Mouse (Mus musculus) ES-CJ7 (cell line): ENCODE results near the gene Clec10a.

Experiments
- DNase-seq: peaks from one replicate; pipeline ENCODE4 v3.0.0; 2011; ENCODE audit warnings: low read depth, low spot score

Gene Clec10a

DNA sequence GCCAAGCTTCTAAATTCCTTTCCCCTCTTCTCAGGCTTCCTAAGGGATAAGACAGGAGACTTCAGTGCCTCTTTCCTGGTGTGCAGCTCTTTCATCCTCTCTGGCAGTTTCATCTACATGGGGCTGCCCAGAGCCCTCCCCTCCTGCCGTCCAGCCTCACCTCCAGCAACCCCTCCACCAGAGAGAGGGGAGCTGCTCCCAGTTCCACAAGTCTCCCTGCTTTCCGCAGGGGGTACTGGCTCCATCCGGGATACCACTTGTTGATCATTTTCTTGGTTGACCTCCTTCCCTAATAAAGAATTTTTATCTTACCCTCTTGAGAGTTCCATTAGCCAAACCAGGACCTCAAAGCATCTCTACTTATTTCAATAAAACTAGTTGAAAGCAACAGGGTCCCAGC is 60.1 kb downstream of the Clec10a start:
- DNase-seq: no peak

DNA sequence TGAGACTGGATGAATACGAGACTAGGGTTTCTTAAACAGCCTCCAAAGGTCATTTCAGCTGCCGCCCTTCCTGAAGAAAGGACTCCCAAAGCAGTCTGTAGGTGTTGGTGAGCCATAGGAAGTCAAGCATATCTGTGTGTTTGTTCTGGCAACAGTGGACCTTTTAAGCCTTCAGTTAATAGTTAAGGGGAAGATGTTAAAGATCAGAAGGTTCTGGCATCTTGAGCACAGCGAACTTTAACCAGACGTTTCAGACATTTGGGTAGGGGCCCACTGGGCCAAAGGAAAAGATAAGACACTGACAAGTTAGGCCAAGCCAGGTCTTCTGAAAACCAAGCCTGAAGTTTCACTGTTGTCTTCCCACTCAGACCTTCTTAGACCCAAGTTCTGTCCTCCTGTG is 62.0 kb downstream of the Clec10a start:
- DNase-seq: no peak

DNA sequence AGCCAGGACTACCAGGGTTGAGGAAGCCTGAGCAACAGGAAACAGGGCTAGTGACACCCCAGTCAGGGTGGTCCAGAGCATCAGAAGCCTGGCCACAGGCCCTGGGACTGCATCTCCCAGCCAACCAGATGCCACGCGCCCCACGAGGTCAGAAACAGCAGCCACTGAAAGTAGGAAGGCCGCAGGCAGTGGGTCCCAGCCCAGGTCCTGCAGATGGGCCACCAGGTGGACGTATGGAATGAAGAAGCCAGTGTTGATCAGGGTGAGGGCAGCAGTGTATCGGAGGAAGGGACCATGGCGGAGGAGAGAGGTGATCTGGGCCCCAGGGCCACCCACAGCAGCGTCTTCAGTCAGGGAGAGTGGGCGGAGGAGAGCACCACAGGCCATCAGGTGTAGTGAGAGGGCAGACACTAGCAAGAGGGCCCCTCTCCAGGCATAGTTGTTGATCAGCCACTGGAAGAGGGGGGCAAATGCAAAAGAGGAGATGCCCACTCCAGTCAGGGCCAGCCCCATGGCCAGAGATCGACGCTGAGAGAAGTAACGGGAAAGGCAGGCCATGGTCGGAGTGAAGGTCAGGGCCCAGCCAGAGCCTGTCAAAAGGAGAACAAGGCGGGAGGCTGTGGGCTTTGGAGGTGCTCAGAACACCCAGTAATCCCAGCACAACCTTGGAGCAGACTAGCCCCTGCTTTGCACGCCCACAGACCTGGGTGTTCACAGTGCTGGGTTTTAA is 62.9 kb downstream of the Clec10a start:
- DNase-seq: no peak

DNA sequence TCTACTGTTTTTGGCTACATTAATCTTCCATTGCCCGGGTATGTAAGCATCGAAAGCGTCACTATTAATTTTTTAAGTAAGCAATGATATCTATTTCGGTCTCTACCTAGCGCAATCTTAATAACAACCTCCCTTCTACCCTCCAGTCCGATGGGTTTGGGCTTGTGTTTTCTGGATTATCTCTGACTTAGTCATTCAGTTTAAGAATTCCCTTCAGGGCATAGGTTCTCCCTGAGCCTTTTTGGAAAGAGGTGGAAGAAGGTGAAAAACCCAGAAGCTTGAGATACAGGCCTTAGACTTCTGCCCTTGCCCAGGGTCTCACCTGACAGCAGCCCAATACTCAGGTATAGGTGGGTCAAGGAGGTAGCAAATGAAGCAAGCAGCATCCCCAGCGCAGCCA is 63.9 kb downstream of the Clec10a start:
- DNase-seq: no peak

DNA sequence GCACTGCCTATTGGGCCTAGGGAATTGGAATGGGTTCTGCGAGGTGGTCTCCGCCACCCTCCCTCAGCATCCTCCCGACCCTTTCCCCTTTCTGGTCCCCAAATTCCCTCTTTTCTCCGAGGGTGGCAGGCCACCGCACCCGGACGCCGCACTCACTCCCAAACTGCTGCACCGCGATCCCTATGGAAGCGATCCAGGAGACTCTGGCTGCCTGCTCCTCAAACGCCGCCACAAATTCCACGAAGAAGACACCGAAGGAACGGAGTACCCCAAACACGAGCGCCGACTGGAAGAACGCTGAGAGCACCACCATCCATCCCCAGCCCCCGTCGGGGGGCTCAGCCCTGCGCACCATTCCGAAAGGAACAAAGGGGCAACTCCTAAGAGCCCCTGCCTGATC is 64.3 kb downstream of the Clec10a start:
- DNase-seq: no peak
